In the genomic region with DNA sequence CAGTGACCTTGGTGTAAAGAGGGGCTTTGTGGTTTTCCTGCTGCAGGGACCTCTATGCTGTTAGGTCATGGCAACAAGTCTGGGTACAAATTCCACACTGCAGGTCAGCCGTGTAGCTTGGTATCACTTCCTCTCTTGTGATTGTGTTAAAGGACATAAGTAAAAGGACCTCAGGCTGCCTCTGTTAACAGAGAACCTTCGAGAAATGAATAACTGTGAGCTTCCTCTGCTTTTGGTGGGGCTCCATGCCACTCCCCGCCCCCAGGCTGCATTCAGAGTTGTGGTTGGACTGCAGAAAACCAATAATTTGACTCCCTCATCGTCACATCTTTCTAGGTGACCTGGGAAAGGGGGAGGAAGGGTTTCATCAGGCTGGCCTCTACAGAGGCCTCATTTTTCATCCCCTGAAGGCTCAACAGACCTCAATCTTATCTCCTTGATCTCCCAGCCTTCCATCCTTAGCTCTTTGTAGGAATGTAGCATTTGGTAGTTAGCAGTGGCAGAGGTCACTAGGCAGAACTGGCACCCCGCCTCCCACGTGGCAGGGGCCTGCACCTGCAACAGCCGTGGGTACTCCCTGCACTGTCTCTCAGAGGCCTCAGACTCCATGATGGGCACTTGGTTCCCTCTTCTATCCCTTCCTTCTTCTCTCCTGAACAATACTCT, we compare ENCODE assay signal across 8 mouse cellular contexts. TPM values are rescaled to one million over a fixed set of nuclear protein-coding genes. Genes with fewer than 3 reads are reported as not detected.
DNase-seq lines count a peak whose midpoint lies in the region; ATAC-seq lines count a peak whose summit lies in the region.

No protein-coding gene starts in this region.

- H3K27me3 ChIP-seq in heart, embryonic 15.5 days, result no peaks in the 10 kb centered on the region

- DNase-seq in heart, postnatal 25 days (ENCODE audit: low spot score), result no peak
- DNase-seq in kidney, adult 9 months, result peak; percentile 73
- peak; percentile 18 for DNase-seq in lung, postnatal 10 days
- no peak for DNase-seq in urinary bladder, postnatal 25 days (ENCODE audit: low spot score)
- DNase-seq in cerebellum, adult 18-20 months, result no peak
- no peak for DNase-seq in urinary bladder, postnatal 14 days (ENCODE audit: low spot score)

- peaks cover 10% of the 10 kb centered on the region; the same call in 1 of the 2 replicates for H3K36me3 ChIP-seq in heart, embryonic 15.5 days

- H3K4me2 ChIP-seq in heart, embryonic 15.5 days, result peak overlapping the region; percentile 91

- peak overlapping the region; percentile 75 for H3K4me3 ChIP-seq in heart, embryonic 15.5 days

- H3K9me3 ChIP-seq in heart, embryonic 15.5 days (replicated peaks), result no peaks in the 10 kb centered on the region

- WGBS in heart, embryonic 15.5 days, result 63% methylated on average over 7 of the region's 7 CpGs

- intact Hi-C loops in heart, postnatal 25 days (cut with DNase I), result loop anchor here (2.0 kb wide), 1 partner anchor 18 kb away; no protein-coding TSS in a partner anchor

- no peak overlapping the region for H3K27ac ChIP-seq in heart, embryonic 15.5 days

- peak overlapping the region; percentile 82; the same call in 1 of the 2 replicates for H3K9ac ChIP-seq in heart, embryonic 15.5 days

- ATAC-seq in heart, embryonic 15.5 days (replicated peaks; ENCODE audit: insufficient number of reproducible peaks, insufficient read depth, low FRiP score, low read depth), result no peak
- ATAC-seq in erythroblast, adult 5-6 weeks (replicated peaks; ENCODE audit: low FRiP score, poor library complexity, severe bottlenecking), result peak; percentile 40

- H3K4me1 ChIP-seq in heart, embryonic 15.5 days (replicated peaks), result peaks cover 22% of the 10 kb centered on the region

RNA-seq across cellular contexts. Expression of gene Mavs, which starts 1.2 kb away (rescaled TPM):
- 21.9 and 26.0 TPM in 2 replicates for polyA plus RNA-seq in heart, embryonic 15.5 days (2015; fragmentation: Nextera tagmentation; extraction: Ambion mirVana)
- total RNA-seq in heart, postnatal 25 days (2021), result 10 to 100 TPM; 69.3 to 69.9 TPM
- 24.6 and 32.8 TPM in 2 replicates for total RNA-seq in erythroblast, adult 5-6 weeks (2015; ENCODE audit: low replicate concordance)
- total RNA-seq in erythroblast, adult 5-6 weeks (2017; ENCODE audit: low replicate concordance), result 20.9 and 22.6 TPM in 2 replicates

RNA-seq across cellular contexts. Expression of gene Pank2, which starts 27.2 kb away (rescaled TPM):
- polyA plus RNA-seq in heart, embryonic 15.5 days (2015; fragmentation: Nextera tagmentation; extraction: Ambion mirVana), result 24.2 and 24.4 TPM in 2 replicates
- 10 to 100 TPM; 22.4 to 25.0 TPM for total RNA-seq in heart, postnatal 25 days (2021)
- 16.3 and 29.0 TPM in 2 replicates for total RNA-seq in erythroblast, adult 5-6 weeks (2015; ENCODE audit: low replicate concordance)
- 14.0 and 26.5 TPM in 2 replicates for total RNA-seq in erythroblast, adult 5-6 weeks (2017; ENCODE audit: low replicate concordance)

RNA-seq across cellular contexts. Expression of gene Ap5s1, which starts 28.2 kb away (rescaled TPM):
- polyA plus RNA-seq in heart, embryonic 15.5 days (2015; fragmentation: Nextera tagmentation; extraction: Ambion mirVana), result 35.5 and 40.2 TPM in 2 replicates
- total RNA-seq in heart, postnatal 25 days (2021), result 10 to 100 TPM; 34.4 to 42.7 TPM
- 18.2 and 36.5 TPM in 2 replicates for total RNA-seq in erythroblast, adult 5-6 weeks (2015; ENCODE audit: low replicate concordance)
- total RNA-seq in erythroblast, adult 5-6 weeks (2017; ENCODE audit: low replicate concordance), result 18.7 and 21.0 TPM in 2 replicates

RNA-seq across cellular contexts. Expression of gene Spef1, which starts 48.0 kb away (rescaled TPM):
- 1.9 and 2.0 TPM in 2 replicates for polyA plus RNA-seq in heart, embryonic 15.5 days (2015; fragmentation: Nextera tagmentation; extraction: Ambion mirVana)
- total RNA-seq in heart, postnatal 25 days (2021), result 1 to 10 TPM; 7.1 to 8.7 TPM
- total RNA-seq in erythroblast, adult 5-6 weeks (2015; ENCODE audit: low replicate concordance), result 0.63 TPM in 1 of 2 replicates, not detected in the other
- 3.1 and 4.2 TPM in 2 replicates for total RNA-seq in erythroblast, adult 5-6 weeks (2017; ENCODE audit: low replicate concordance)

RNA-seq across cellular contexts. Expression of gene Cdc25b, which starts 48.4 kb away (rescaled TPM):
- 49.9 and 61.4 TPM in 2 replicates for polyA plus RNA-seq in heart, embryonic 15.5 days (2015; fragmentation: Nextera tagmentation; extraction: Ambion mirVana)
- total RNA-seq in heart, postnatal 25 days (2021), result 1 to 10 TPM; 6.1 to 8.1 TPM
- 160 and 210 TPM in 2 replicates for total RNA-seq in erythroblast, adult 5-6 weeks (2015; ENCODE audit: low replicate concordance)
- total RNA-seq in erythroblast, adult 5-6 weeks (2017; ENCODE audit: low replicate concordance), result 363 and 459 TPM in 2 replicates

Comparison
In these comparisons a context has a peak if more than half of its experiments do, and no peak if none do; other contexts are left out.
1. DNase-seq: peak in kidney, adult 9 months (single experiment) and lung, postnatal 10 days (single experiment); none in heart, postnatal 25 days (single experiment), urinary bladder, postnatal 25 days (single experiment), cerebellum, adult 18-20 months (0 of 2) and urinary bladder, postnatal 14 days (single experiment).